Mouse (Mus musculus): Measurements from ENCODE around the gene Osgin1. TPM values are rescaled to one million over a fixed set of nuclear protein-coding genes. Genes with fewer than 3 reads are reported as not detected.

The Osgin1 gene
- polyA plus RNA-seq, 1 experiment from 2014 or later, result 0.30 TPM

DNA sequence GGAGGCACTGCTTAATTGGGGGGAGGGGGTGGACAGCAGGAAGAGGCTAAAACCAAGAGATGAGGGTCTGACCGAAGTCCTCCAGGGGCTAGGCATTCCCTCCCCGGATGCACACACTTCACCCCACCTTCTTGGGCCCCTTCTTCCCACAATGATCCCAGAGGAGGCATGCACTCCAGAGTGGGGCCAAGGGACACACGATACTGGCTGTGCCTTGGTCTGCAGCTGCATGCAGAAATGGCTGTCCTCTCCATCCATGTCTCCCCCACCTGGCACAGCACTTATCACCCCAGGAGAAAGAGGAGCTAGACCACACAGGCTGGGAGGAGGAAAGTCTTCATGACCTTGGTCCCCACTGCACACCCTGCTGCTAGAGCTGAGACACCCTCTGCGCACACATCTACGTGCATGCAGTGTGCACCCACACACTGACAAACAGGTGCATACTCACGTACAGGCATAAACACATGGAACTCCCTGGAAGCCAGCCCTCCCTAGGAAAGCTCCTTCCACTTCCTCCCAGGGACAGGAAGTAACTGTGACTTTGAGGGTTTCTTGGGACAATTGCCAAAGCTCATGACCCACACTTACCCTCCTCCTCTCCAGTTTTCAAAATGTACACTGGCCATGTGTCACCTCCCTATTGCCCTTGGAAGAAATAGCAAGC lies 7.7 kb upstream of the Osgin1 start:
- peaks cover 28% of the 10 kb centered on the region for H3K4me1 ChIP-seq (replicated peaks)
- 0 out of 2 replicates have a peak overlapping the region, but pooled peaks have one; percentile 3 for H3K27ac ChIP-seq
- no peak for DNase-seq (ENCODE audit: low spot score)

GRCm38 (mm10) chr8:119427634-119428349 lies 6.1 kb upstream of the Osgin1 start:
- no peaks in the 10 kb centered on the region for H3K36me3 ChIP-seq
- 77% methylated on average over 12 of the region's 12 CpGs for whole genome bisulfite sequencing
- no peaks in the 10 kb centered on the region for H3K9me3 ChIP-seq
- DNase-seq (ENCODE audit: low spot score), result no peak
- no peak overlapping the region for H3K4me3 ChIP-seq
- H3K27me3 ChIP-seq (ENCODE audit: insufficient read depth, poor library complexity, severe bottlenecking), result no peaks in the 10 kb centered on the region
- H3K4me1 ChIP-seq (replicated peaks), result peaks cover 25% of the 10 kb centered on the region
- 0 out of 2 replicates have a peak overlapping the region, but pooled peaks have one; percentile 16 for H3K27ac ChIP-seq

More for the DNA sequence above, 7.7 kb upstream of the Osgin1 start:
- Histone ChIP-seq H3K9me3 (no peaks in the 10 kb centered on the region), H3K27me3 (ENCODE audit: insufficient read depth, poor library complexity, severe bottlenecking) (no peaks in the 10 kb centered on the region), H3K36me3 (no peaks in the 10 kb centered on the region), H3K4me3 (no peak overlapping the region)
- WGBS, result 83% methylated on average over 6 of the region's 6 CpGs

DNA sequence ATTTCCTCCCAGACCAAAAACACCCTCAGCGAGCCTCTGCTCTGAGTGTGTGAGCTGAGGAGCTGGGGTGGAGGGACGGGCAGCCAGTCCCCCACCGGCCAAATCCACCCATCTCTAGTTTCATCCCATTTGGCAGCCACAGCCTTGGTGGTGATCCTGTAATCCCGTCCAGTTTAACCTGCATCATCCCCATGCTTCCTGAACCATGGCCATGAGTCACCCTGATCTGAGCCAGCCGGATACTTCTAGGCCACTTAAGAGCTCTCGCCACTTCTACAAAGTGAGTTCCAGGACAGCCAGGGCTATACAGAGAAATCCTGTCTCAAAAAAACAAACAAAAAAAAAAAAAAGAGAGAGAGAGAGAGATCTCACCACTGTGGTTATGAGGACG lies 5.6 kb upstream of the Osgin1 start:
- WGBS, result 79% methylated on average over 7 of the region's 7 CpGs
- Histone ChIP-seq H3K9me3 (no peaks in the 10 kb centered on the region), H3K36me3 (no peaks in the 10 kb centered on the region), H3K4me1 (replicated peaks) (peaks cover 28% of the 10 kb centered on the region), H3K27me3 (ENCODE audit: insufficient read depth, poor library complexity, severe bottlenecking) (no peaks in the 10 kb centered on the region), H3K4me3 (no peak overlapping the region), H3K27ac (no peak overlapping the region)
- no peak for DNase-seq (ENCODE audit: low spot score)

DNA sequence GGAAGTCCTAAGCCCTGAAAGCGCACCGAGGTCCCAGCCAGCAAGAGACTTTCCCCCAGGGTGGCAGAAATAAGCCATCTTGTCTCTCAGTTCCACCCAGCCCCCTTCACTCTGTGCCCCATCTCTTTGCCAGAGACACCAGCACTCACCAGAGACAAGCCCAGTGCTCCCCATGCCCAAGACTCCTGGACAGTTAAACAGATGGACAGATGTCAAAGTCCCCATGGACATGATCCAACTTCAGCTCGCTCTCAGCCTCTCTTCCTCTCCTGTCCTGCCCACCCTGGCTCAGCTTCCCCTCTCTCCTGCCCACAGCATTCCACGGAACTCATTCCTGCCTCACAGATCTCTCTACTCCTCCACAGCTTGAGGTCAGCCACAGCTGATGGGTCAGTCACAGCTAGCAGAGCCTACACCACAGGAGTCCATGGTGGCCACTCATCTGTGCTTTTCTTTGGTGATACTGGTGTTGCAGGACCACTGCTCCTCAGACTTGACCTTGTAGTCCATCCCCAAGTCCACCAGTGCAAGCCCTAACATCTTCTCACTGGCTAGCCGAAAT lies 5.1 kb upstream of the Osgin1 start:
- H3K4me1 ChIP-seq (replicated peaks), result peaks cover 24% of the 10 kb centered on the region
- H3K4me3 ChIP-seq, result no peak overlapping the region
- DNase-seq (ENCODE audit: low spot score), result no peak
- H3K27me3 ChIP-seq (ENCODE audit: insufficient read depth, poor library complexity, severe bottlenecking), result no peaks in the 10 kb centered on the region
- H3K36me3 ChIP-seq, result no peaks in the 10 kb centered on the region
- no peak overlapping the region for H3K27ac ChIP-seq
- H3K9me3 ChIP-seq, result no peaks in the 10 kb centered on the region
- WGBS, result 82% methylated on average over 5 of the region's 5 CpGs

DNA sequence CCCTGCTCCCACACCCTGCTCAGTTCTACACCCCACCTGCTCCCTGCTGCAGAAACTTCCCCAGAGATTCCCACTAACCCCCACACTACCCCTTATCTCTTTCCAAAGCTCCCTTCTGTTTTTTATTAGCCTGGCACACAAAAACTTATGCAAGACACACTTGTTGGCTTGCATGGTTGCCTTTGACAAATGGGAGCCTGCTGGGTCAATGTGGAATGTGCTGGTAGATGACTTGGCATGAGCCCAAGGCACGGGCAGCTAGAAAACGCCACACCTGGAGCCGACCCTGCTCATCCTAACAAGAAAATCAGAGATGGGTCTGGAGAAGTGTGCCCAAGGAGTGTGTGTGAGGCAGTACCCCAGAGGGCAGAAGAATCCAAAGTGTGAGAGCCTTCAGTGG lies 4.4 kb upstream of the Osgin1 start:
- peaks cover 21% of the 10 kb centered on the region for H3K4me1 ChIP-seq (replicated peaks)
- no peak for DNase-seq (ENCODE audit: low spot score)
- no peak overlapping the region for H3K27ac ChIP-seq
- WGBS, result 92% methylated on average over 3 of the region's 3 CpGs
- no peaks in the 10 kb centered on the region for H3K27me3 ChIP-seq (ENCODE audit: insufficient read depth, poor library complexity, severe bottlenecking)
- H3K9me3 ChIP-seq, result no peaks in the 10 kb centered on the region
- no peak overlapping the region for H3K4me3 ChIP-seq
- H3K36me3 ChIP-seq, result no peaks in the 10 kb centered on the region

- H3K27ac ChIP-seq, result no peak overlapping the region
- no peaks in the 10 kb centered on the region for H3K9me3 ChIP-seq
- H3K4me3 ChIP-seq, result no peak overlapping the region
- H3K36me3 ChIP-seq, result no peaks in the 10 kb centered on the region
- DNase-seq (ENCODE audit: low spot score), result no peak
- WGBS, result 79% methylated on average over 8 of the region's 8 CpGs
- H3K4me1 ChIP-seq (replicated peaks), result peaks cover 18% of the 10 kb centered on the region
- H3K27me3 ChIP-seq (ENCODE audit: insufficient read depth, poor library complexity, severe bottlenecking), result no peaks in the 10 kb centered on the region
Measured at GRCm38 (mm10) chr8:119430250-119430649, 3.7 kb upstream of the Osgin1 start.

DNA sequence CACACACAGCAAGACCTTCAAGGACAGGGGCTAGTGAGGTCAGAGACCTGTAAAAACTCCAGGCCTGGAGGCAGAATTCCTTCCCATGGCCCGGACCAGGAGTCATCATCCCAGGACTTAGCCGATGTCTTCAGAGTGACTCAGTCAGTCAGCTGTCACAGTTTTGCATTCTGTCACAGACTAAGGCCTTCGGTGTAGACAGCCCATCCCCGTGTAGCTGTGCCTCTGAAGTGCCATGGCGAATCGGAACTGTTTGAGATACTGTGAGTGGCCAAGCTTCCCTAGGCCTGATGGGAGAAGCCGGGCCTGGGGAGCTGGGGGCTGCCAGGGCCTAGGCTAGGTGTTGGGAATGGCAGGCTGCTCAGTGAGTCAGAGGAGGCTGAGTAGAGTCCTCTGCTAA lies 3.2 kb upstream of the Osgin1 start:
- 89% methylated on average over 7 of the region's 7 CpGs for WGBS
- H3K27me3 ChIP-seq (ENCODE audit: insufficient read depth, poor library complexity, severe bottlenecking), result no peaks in the 10 kb centered on the region
- H3K4me3 ChIP-seq, result no peak overlapping the region
- no peaks in the 10 kb centered on the region for H3K9me3 ChIP-seq
- no peaks in the 10 kb centered on the region for H3K36me3 ChIP-seq
- no peak for DNase-seq (ENCODE audit: low spot score)
- H3K4me1 ChIP-seq (replicated peaks), result peaks cover 18% of the 10 kb centered on the region
- no peak overlapping the region for H3K27ac ChIP-seq

- 55% methylated on average over 3 of the region's 3 CpGs for WGBS
- H3K27me3 ChIP-seq (ENCODE audit: insufficient read depth, poor library complexity, severe bottlenecking), result peaks cover 6% of the 10 kb centered on the region; the same call in 1 of the 2 replicates
Measured at GRCm38 (mm10) chr8:119432372-119432771, 1.6 kb upstream of the Osgin1 start.

GRCm38 (mm10) chr8:119434569-119434968 lies 645 bp downstream of the Osgin1 start:
- no peak for DNase-seq (ENCODE audit: low spot score)
- Histone ChIP-seq H3K9me3 (no peaks in the 10 kb centered on the region), H3K36me3 (no peaks in the 10 kb centered on the region), H3K27me3 (ENCODE audit: insufficient read depth, poor library complexity, severe bottlenecking) (peaks cover 12% of the 10 kb centered on the region; the same call in 1 of the 2 replicates), H3K27ac (0 out of 2 replicates have a peak overlapping the region, but pooled peaks have one; percentile 23), H3K4me1 (replicated peaks) (peaks cover 29% of the 10 kb centered on the region), H3K4me3 (no peak overlapping the region)
- 86% methylated on average over 6 of the region's 6 CpGs for WGBS

More at GRCm38 (mm10) chr8:119432372-119432771, 1.6 kb upstream of the Osgin1 start:
- H3K9me3 ChIP-seq, result no peaks in the 10 kb centered on the region
- H3K4me1 ChIP-seq (replicated peaks), result peaks cover 30% of the 10 kb centered on the region
- H3K4me3 ChIP-seq, result no peak overlapping the region
- H3K36me3 ChIP-seq, result no peaks in the 10 kb centered on the region
- DNase-seq (ENCODE audit: low spot score), result no peak
- no peak overlapping the region for H3K27ac ChIP-seq

GRCm38 (mm10) chr8:119435527-119435926 lies 1.6 kb downstream of the Osgin1 start:
- no peak for DNase-seq (ENCODE audit: low spot score)
- no peak overlapping the region for H3K27ac ChIP-seq
- no peak overlapping the region for H3K4me3 ChIP-seq
- no peaks in the 10 kb centered on the region for H3K36me3 ChIP-seq
- peaks cover 39% of the 10 kb centered on the region for H3K4me1 ChIP-seq (replicated peaks)
- no peaks in the 10 kb centered on the region for H3K9me3 ChIP-seq
- peaks cover 12% of the 10 kb centered on the region; the same call in 1 of the 2 replicates for H3K27me3 ChIP-seq (ENCODE audit: insufficient read depth, poor library complexity, severe bottlenecking)
- 85% methylated on average over 7 of the region's 7 CpGs for WGBS

DNA sequence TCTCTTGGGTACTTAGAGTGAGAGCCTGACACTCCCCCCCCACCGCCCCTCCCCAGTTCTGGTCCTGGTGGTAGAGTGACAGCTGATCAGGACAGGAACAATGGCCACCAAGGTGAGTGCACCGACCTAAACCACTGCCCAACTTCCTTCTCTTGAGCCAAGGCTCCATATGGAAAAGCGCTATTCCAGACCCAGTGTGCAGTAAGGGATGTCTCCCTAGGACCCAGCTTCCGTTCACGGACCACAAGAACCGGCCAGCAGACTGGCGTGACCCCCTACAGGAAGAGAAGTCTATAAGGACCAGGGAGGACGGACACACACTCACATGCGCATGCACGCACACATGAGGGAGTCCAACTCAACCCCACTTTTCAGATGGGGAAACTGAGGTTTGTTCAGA lies 2.4 kb downstream of the Osgin1 start:
- Histone ChIP-seq H3K27ac (no peak overlapping the region), H3K36me3 (no peaks in the 10 kb centered on the region), H3K4me3 (no peak overlapping the region), H3K9me3 (no peaks in the 10 kb centered on the region), H3K4me1 (replicated peaks) (peaks cover 47% of the 10 kb centered on the region), H3K27me3 (ENCODE audit: insufficient read depth, poor library complexity, severe bottlenecking) (peaks cover 20% of the 10 kb centered on the region)
- no peak for DNase-seq (ENCODE audit: low spot score)
- 86% methylated on average over 10 of the region's 10 CpGs for WGBS

- Histone ChIP-seq H3K27ac (0 out of 2 replicates have a peak overlapping the region, but pooled peaks have one; percentile 56), H3K36me3 (no peaks in the 10 kb centered on the region), H3K9me3 (no peaks in the 10 kb centered on the region), H3K4me3 (no peak overlapping the region), H3K27me3 (ENCODE audit: insufficient read depth, poor library complexity, severe bottlenecking) (peaks cover 24% of the 10 kb centered on the region), H3K4me1 (replicated peaks) (peaks cover 52% of the 10 kb centered on the region)
- WGBS, result 20% methylated on average over 9 of the region's 9 CpGs
- DNase-seq (ENCODE audit: low spot score), result no peak
Measured at GRCm38 (mm10) chr8:119436933-119437332, 3.0 kb downstream of the Osgin1 start.

GRCm38 (mm10) chr8:119437506-119437905 lies 3.6 kb downstream of the Osgin1 start:
- DNase-seq (ENCODE audit: low spot score), result no peak
- Histone ChIP-seq H3K4me3 (no peak overlapping the region), H3K9me3 (no peaks in the 10 kb centered on the region), H3K36me3 (no peaks in the 10 kb centered on the region), H3K27ac (peak overlapping the region; percentile 56; the same call in 1 of the 2 replicates), H3K27me3 (ENCODE audit: insufficient read depth, poor library complexity, severe bottlenecking) (peaks cover 30% of the 10 kb centered on the region), H3K4me1 (replicated peaks) (peaks cover 51% of the 10 kb centered on the region)
- 74% methylated on average over 11 of the region's 11 CpGs for WGBS

Data from hindbrain, embryonic 10.5 days (tissue).